Mouse (Mus musculus): ENCODE measurements around the gene Serpinf1. TPM values are rescaled to one million over a fixed set of nuclear protein-coding genes. Genes with fewer than 3 reads are reported as not detected.
"Not testable (repeated sequence)": the region's sequence is repeated elsewhere in the genome, so short reads cannot be mapped to it uniquely, and the experiment has no call there.

The Serpinf1 gene
- polyA plus RNA-seq, 1 experiment from 2014 or later = 265 TPM

GRCm38 (mm10) chr11:75403301-75404052 is 19.0 kb downstream of the Serpinf1 start:
- H3K9ac ChIP-seq = no peak overlapping the region
- no peaks in the 10 kb centered on the region for H3K27me3 ChIP-seq
- WGBS (ENCODE audit: insufficient replicate concordance) = 67% methylated on average over 6 of the region's 6 CpGs
- H3K4me1 ChIP-seq (replicated peaks) = peaks cover 14% of the 10 kb centered on the region
- no peak overlapping the region for H3K27ac ChIP-seq (replicated peaks)
- H3K4me3 ChIP-seq (replicated peaks) = no peak overlapping the region
- H3K4me2 ChIP-seq = no peak overlapping the region
- H3K9me3 ChIP-seq (replicated peaks) = no peaks in the 10 kb centered on the region
- H3K36me3 ChIP-seq (replicated peaks) = no peaks in the 10 kb centered on the region; the same call in 1 of the 2 replicates
- no peak for ATAC-seq (ENCODE audit: insufficient read depth)

- Histone ChIP-seq H3K4me1 (replicated peaks) (peaks cover 14% of the 10 kb centered on the region), H3K4me2 (no peak overlapping the region), H3K36me3 (replicated peaks) (no peaks in the 10 kb centered on the region; the same call in 1 of the 2 replicates), H3K9me3 (replicated peaks) (no peaks in the 10 kb centered on the region), H3K4me3 (replicated peaks) (no peak overlapping the region), H3K27me3 (no peaks in the 10 kb centered on the region), H3K27ac (replicated peaks) (peak overlapping the region; percentile 33; the same call in 1 of the 2 replicates), H3K9ac (no peak overlapping the region)
- WGBS (ENCODE audit: insufficient replicate concordance) = 47% methylated on average over 5 of the region's 5 CpGs
- ATAC-seq (ENCODE audit: insufficient read depth) = peak; percentile 54; the same call in 1 of the 2 replicates
Observed at GRCm38 (mm10) chr11:75402271-75402690, 20.2 kb downstream of the Serpinf1 start.

GRCm38 (mm10) chr11:75400099-75400498 is 22.4 kb downstream of the Serpinf1 start:
- Histone ChIP-seq H3K4me1 (replicated peaks) (peaks cover 14% of the 10 kb centered on the region), H3K36me3 (replicated peaks) (no peaks in the 10 kb centered on the region; the same call in 1 of the 2 replicates), H3K27ac (replicated peaks) (no peak overlapping the region), H3K9me3 (replicated peaks) (no peaks in the 10 kb centered on the region), H3K9ac (no peak overlapping the region), H3K27me3 (no peaks in the 10 kb centered on the region), H3K4me2 (no peak overlapping the region), H3K4me3 (replicated peaks) (no peak overlapping the region)
- no peak for ATAC-seq (ENCODE audit: insufficient read depth)
- 77% methylated on average over 9 of the region's 9 CpGs for WGBS (ENCODE audit: insufficient replicate concordance)

GRCm38 (mm10) chr11:75399411-75399841 is 23.1 kb downstream of the Serpinf1 start:
- Histone ChIP-seq H3K27ac (replicated peaks) (no peak overlapping the region), H3K4me1 (replicated peaks) (peaks cover 14% of the 10 kb centered on the region), H3K4me2 (no peak overlapping the region), H3K36me3 (replicated peaks) (no peaks in the 10 kb centered on the region; the same call in 1 of the 2 replicates), H3K4me3 (replicated peaks) (no peak overlapping the region), H3K9me3 (replicated peaks) (no peaks in the 10 kb centered on the region), H3K9ac (no peak overlapping the region), H3K27me3 (no peaks in the 10 kb centered on the region)
- ATAC-seq (ENCODE audit: insufficient read depth) = no peak
- WGBS (ENCODE audit: insufficient replicate concordance) = 68% methylated on average over 11 of the region's 11 CpGs

DNA sequence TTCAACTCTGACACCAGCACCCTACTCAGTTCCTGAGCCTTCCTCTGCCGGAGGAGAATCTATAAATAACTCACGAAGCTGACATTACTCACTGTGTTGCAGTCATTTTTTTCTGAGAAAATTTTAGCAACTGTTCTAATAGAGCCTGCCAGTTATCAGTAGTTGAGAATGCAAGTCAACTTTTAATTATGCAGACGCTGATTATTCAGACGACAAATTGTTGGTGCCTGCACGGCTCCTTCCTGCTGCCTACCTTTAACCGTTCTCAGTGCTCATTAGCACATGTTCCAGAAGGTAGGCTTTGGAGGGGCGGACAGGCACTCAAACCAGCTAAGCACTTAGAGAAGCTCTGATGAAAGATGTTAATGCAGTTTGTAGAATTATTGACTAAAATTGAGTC is 25.0 kb downstream of the Serpinf1 start:
- no peak overlapping the region for H3K27ac ChIP-seq (replicated peaks)
- WGBS (ENCODE audit: insufficient replicate concordance) = 55% methylated on average over 7 of the region's 7 CpGs

DNA sequence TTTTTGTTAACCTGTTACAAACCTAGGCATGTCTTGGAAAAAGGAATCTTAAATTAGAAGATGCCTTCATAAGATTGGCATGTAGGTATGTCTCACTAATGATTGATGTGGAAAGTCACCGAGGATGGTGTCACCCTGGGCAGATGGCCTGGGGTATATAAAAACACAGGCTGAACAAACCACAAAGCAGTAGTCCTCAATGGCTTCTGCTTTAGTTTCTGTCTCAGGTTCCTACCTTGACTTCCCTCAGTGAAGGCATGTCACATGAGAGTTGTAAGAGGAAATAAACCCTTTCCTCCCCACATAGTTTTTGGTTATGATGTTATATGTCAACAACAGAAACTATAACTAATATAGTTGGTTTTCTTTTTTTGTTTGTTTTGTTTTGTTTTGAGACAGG is 26.9 kb downstream of the Serpinf1 start:
- no peaks in the 10 kb centered on the region; the same call in 1 of the 2 replicates for H3K36me3 ChIP-seq (replicated peaks)
- H3K4me1 ChIP-seq (replicated peaks) = no peaks in the 10 kb centered on the region
- ATAC-seq (ENCODE audit: insufficient read depth) = no peak
- no peak overlapping the region for H3K4me2 ChIP-seq
- H3K27ac ChIP-seq (replicated peaks) = no peak overlapping the region
- no peak overlapping the region for H3K4me3 ChIP-seq (replicated peaks)
- H3K9ac ChIP-seq = no peak overlapping the region
- H3K9me3 ChIP-seq (replicated peaks) = no peaks in the 10 kb centered on the region
- 26% methylated on average over 1 of the region's 1 CpGs for WGBS (ENCODE audit: insufficient replicate concordance)
- H3K27me3 ChIP-seq = no peaks in the 10 kb centered on the region

More for the DNA sequence above, 25.0 kb downstream of the Serpinf1 start:
- no peaks in the 10 kb centered on the region for H3K9me3 ChIP-seq (replicated peaks)
- H3K27me3 ChIP-seq = no peaks in the 10 kb centered on the region
- no peaks in the 10 kb centered on the region; the same call in 1 of the 2 replicates for H3K36me3 ChIP-seq (replicated peaks)
- no peak overlapping the region for H3K9ac ChIP-seq
- H3K4me3 ChIP-seq (replicated peaks) = no peak overlapping the region
- H3K4me1 ChIP-seq (replicated peaks) = peaks cover 4% of the 10 kb centered on the region
- H3K4me2 ChIP-seq = no peak overlapping the region
- no peak for ATAC-seq (ENCODE audit: insufficient read depth)

- not testable (repeated sequence) for H3K36me3 ChIP-seq (replicated peaks); ATAC-seq (ENCODE audit: insufficient read depth); H3K27me3 ChIP-seq; H3K9ac ChIP-seq; H3K4me2 ChIP-seq; H3K9me3 ChIP-seq (replicated peaks); H3K4me1 ChIP-seq (replicated peaks); H3K4me3 ChIP-seq (replicated peaks)
- WGBS (ENCODE audit: insufficient replicate concordance) = 12% methylated on average over 3 of the region's 3 CpGs
- H3K27ac ChIP-seq (replicated peaks) = peak overlapping the region; percentile 58; the same call in 1 of the 2 replicates
Observed at GRCm38 (mm10) chr11:75383529-75383928, 39.0 kb downstream of the Serpinf1 start.

GRCm38 (mm10) chr11:75378786-75379185 is 43.7 kb downstream of the Serpinf1 start:
- 86% methylated on average over 2 of the region's 2 CpGs for WGBS (ENCODE audit: insufficient replicate concordance)
- H3K27me3 ChIP-seq; H3K36me3 ChIP-seq (replicated peaks); H3K9me3 ChIP-seq (replicated peaks); H3K27ac ChIP-seq (replicated peaks); H3K4me3 ChIP-seq (replicated peaks); H3K4me2 ChIP-seq; H3K9ac ChIP-seq; ATAC-seq (ENCODE audit: insufficient read depth): not testable (repeated sequence)
- peaks cover 10% of the 10 kb centered on the region for H3K4me1 ChIP-seq (replicated peaks)

DNA sequence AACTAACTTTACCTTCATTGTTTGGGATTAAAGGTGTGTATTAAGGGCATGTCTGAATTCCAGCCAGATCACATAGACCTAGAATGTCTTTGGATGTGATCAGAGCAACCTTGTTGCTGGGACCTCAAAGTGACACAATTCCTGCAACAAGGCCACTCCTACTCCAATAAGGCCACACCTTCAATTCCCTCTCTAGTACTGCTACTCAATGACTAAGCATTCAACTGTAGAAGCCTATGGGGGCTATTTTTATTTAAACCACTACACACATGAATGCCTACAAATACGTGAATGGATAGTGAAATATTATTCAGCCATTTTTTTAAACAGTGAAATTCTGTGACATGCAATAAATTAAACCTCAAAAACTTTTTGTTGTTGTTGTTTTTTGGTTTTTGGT is 45.4 kb downstream of the Serpinf1 start:
- no peaks in the 10 kb centered on the region for H3K27me3 ChIP-seq
- H3K4me1 ChIP-seq (replicated peaks) = peaks cover 10% of the 10 kb centered on the region
- no peaks in the 10 kb centered on the region for H3K9me3 ChIP-seq (replicated peaks)
- H3K4me3 ChIP-seq (replicated peaks) = no peak overlapping the region
- no peak overlapping the region for H3K4me2 ChIP-seq
- ATAC-seq (ENCODE audit: insufficient read depth) = no peak
- H3K27ac ChIP-seq (replicated peaks) = no peak overlapping the region
- H3K36me3 ChIP-seq (replicated peaks) = no peaks in the 10 kb centered on the region
- no peak overlapping the region for H3K9ac ChIP-seq
- 28% methylated on average over 1 of the region's 1 CpGs for WGBS (ENCODE audit: insufficient replicate concordance)
